Mouse (Mus musculus) intestine, embryonic 15.5 days (tissue): ENCODE data around the gene Chchd3. TPM values are rescaled to one million over a fixed set of nuclear protein-coding genes. Genes with fewer than 3 reads are reported as not detected.

Experiments used
- ATAC-seq: fragments of 200-750 bp; cut with Nextera tagmentation; 2 replicates; pipeline ENCODE4 v1.8.0; 2017; ENCODE audit warnings: moderate TSS enrichment, moderate library complexity
- H3K27ac ChIP-seq: fragments of 300-500 bp; sonication (generic); 2 replicates; pipeline ENCODE4 v1.5.1; 2015; ENCODE audit warnings: mild to moderate bottlenecking, inconsistent platforms
- H3K27me3 ChIP-seq: fragments of 300-500 bp; sonication (generic); replicated peaks from 2 replicates; pipeline ENCODE4 v1.6.1; 2015; ENCODE audit warnings: inconsistent platforms
- H3K36me3 ChIP-seq: fragments of 300-500 bp; sonication (generic); 2 replicates; pipeline ENCODE4 v1.6.1; 2015; ENCODE audit warnings: inconsistent platforms
- H3K4me1 ChIP-seq: fragments of 300-500 bp; sonication (generic); replicated peaks from 2 replicates; pipeline ENCODE4 v1.6.1; 2015; ENCODE audit warnings: inconsistent platforms
- H3K4me2 ChIP-seq: fragments of 300-500 bp; sonication (generic); replicated peaks from 2 replicates; pipeline ENCODE4 v1.6.1; 2015; ENCODE audit warnings: mild to moderate bottlenecking, inconsistent platforms
- H3K4me3 ChIP-seq: fragments of 300-500 bp; sonication (generic); replicated peaks from 2 replicates; pipeline ENCODE4 v1.5.1; 2015; ENCODE audit warnings: inconsistent platforms
- H3K9ac ChIP-seq: fragments of 300-500 bp; sonication (generic); 2 replicates; pipeline ENCODE4 v1.6.1; 2015; ENCODE audit warnings: inconsistent platforms
- H3K9me3 ChIP-seq: fragments of 300-500 bp; sonication (generic); 2 replicates; pipeline ENCODE4 v1.6.1; 2016; ENCODE audit warnings: inconsistent platforms
- WGBS: fragments of 180-500 bp; shearing (Covaris S2); methylation state at CpG from one replicate; pipeline ENCODE4 v1.1.7; 2015; 5-methylcytosine and 5-hydroxymethylcytosine counted together
- polyA plus RNA-seq: library from polyadenylated mRNA; unstranded; fragments of >200 nt; fragmentation: Nextera tagmentation; extraction: Ambion mirVana; gene quantifications from 2 replicates; pipeline ENCODE4 v1.2.1, GENCODE M21; 2015

Chchd3 gene
- polyA plus RNA-seq, 1 experiment from 2014 or later: 150 TPM

DNA sequence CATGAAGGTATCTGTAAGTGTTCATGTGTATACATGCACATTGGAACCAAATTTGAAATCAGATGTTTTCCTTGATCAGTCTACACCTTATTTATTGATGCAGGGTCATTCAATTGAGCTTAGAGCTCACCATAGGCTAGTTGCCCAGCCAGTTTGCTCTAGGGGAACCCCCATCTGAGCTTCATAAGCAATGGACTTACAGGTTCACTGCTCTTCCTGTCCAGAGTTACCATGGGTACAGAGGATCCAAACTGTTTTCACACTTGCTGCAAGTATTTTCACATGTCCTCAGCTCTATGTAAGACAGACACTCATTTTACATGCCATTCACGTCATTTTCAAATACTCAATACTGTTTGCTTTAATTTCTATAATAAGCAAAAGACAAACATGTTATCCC is 66.2 kb downstream of the Chchd3 start:
- Histone ChIP-seq H3K36me3 (no peaks in the 10 kb centered on the region), H3K4me2 (no peak overlapping the region), H3K4me3 (no peak overlapping the region), H3K9ac (no peak overlapping the region), H3K27me3 (no peaks in the 10 kb centered on the region), H3K9me3 (no peaks in the 10 kb centered on the region), H3K4me1 (no peaks in the 10 kb centered on the region), H3K27ac (no peak overlapping the region)
- no peak for ATAC-seq
- 94% methylated on average over 1 of the region's 1 CpGs for WGBS

- H3K4me2 ChIP-seq: no peak overlapping the region
- no peak for ATAC-seq
- H3K4me1 ChIP-seq: no peaks in the 10 kb centered on the region
- no peaks in the 10 kb centered on the region for H3K27me3 ChIP-seq
- H3K27ac ChIP-seq: no peak overlapping the region
- no peaks in the 10 kb centered on the region for H3K36me3 ChIP-seq
- H3K9me3 ChIP-seq: no peaks in the 10 kb centered on the region
- 50% methylated on average over 12 of the region's 12 CpGs for WGBS
- H3K9ac ChIP-seq: no peak overlapping the region
- H3K4me3 ChIP-seq: no peak overlapping the region
Observed at GRCm38 (mm10) chr6:32990061-32990633, 69.9 kb downstream of the Chchd3 start.

DNA sequence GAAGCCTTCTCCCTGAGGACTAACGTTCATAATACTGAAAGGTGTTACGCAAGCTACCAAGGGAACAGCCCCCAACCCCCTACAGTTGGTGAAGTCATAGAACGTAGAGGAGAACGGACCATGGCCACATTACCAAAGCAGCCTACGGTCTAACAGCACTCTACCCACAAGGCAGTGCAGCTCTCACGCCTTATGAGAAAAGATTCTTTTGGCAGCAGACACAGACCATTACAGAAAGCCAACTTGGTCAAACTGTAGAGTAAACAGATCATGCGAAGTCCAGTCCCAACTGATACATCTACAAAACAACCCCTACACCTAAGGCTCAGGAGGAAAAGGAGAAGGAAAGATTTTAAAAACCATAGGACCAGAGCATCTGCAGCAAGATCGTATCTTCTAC is 71.5 kb downstream of the Chchd3 start:
- Histone ChIP-seq H3K4me3 (no peak overlapping the region), H3K9me3 (no peaks in the 10 kb centered on the region), H3K4me2 (no peak overlapping the region), H3K27ac (no peak overlapping the region), H3K9ac (no peak overlapping the region), H3K27me3 (no peaks in the 10 kb centered on the region), H3K4me1 (no peaks in the 10 kb centered on the region), H3K36me3 (no peaks in the 10 kb centered on the region)
- ATAC-seq: no peak
- WGBS: 89% methylated on average over 8 of the region's 8 CpGs

- ATAC-seq: no peak
- Histone ChIP-seq H3K9me3 (no peaks in the 10 kb centered on the region), H3K36me3 (no peaks in the 10 kb centered on the region), H3K4me3 (no peak overlapping the region), H3K4me2 (no peak overlapping the region), H3K4me1 (no peaks in the 10 kb centered on the region), H3K27me3 (no peaks in the 10 kb centered on the region), H3K27ac (no peak overlapping the region), H3K9ac (no peak overlapping the region)
- 74% methylated on average over 5 of the region's 5 CpGs for WGBS
Observed at GRCm38 (mm10) chr6:32983876-32984275, 76.2 kb downstream of the Chchd3 start.

DNA sequence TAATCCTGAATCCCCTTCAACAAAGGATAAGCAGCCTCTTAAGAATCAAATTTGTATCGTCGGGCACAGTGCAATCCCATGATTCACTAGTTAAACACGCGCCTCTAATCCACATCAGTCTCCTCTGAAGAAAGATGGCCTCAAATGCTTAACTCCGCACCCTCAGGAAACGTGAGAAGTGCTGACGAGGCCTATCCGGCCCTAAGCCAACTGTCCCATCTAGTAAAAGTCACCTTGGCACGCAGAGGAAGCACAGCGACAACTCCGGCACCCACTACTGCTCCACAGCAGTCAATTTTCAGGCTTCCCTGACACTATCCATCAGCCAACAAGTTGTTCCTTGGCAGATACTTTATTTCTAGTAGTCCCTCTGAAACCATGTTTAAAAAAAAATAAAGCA is 78.8 kb downstream of the Chchd3 start:
- H3K4me3 ChIP-seq: no peak overlapping the region
- no peak overlapping the region for H3K9ac ChIP-seq
- no peaks in the 10 kb centered on the region for H3K9me3 ChIP-seq
- no peaks in the 10 kb centered on the region for H3K4me1 ChIP-seq
- no peaks in the 10 kb centered on the region for H3K36me3 ChIP-seq
- H3K4me2 ChIP-seq: no peak overlapping the region
- 85% methylated on average over 11 of the region's 11 CpGs for WGBS
- no peaks in the 10 kb centered on the region for H3K27me3 ChIP-seq
- no peak for ATAC-seq
- H3K27ac ChIP-seq: no peak overlapping the region

- Histone ChIP-seq H3K9me3 (no peaks in the 10 kb centered on the region), H3K36me3 (no peaks in the 10 kb centered on the region), H3K4me3 (no peak overlapping the region), H3K4me1 (no peaks in the 10 kb centered on the region), H3K27me3 (no peaks in the 10 kb centered on the region), H3K4me2 (no peak overlapping the region), H3K27ac (no peak overlapping the region), H3K9ac (no peak overlapping the region)
- no peak for ATAC-seq
- 86% methylated on average over 3 of the region's 3 CpGs for WGBS
Observed at GRCm38 (mm10) chr6:32978811-32979210, 81.2 kb downstream of the Chchd3 start.

DNA sequence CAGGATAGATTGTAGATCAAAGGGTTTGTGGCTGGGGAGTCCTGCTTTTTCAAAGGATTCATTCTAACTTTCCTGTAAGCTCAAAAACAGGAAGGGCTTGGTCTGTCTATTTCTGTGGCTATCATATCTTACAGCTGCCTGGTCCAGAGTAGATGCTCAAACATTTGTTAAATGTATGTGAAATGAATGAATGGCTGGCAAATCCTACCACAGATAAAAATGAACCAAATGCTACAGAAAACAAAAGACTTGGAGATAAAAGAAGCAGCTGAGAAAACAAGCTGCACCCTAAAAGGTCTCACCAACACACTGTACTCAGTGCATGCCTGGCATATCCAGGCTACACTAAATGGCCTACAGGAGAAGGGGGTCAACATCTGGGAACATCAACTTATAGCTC is 88.1 kb downstream of the Chchd3 start:
- H3K4me3 ChIP-seq: no peak overlapping the region
- H3K4me1 ChIP-seq: no peaks in the 10 kb centered on the region
- no peak for ATAC-seq
- H3K27me3 ChIP-seq: no peaks in the 10 kb centered on the region
- no peaks in the 10 kb centered on the region for H3K36me3 ChIP-seq
- no peak overlapping the region for H3K27ac ChIP-seq
- no peak overlapping the region for H3K9ac ChIP-seq
- H3K4me2 ChIP-seq: no peak overlapping the region
- H3K9me3 ChIP-seq: no peaks in the 10 kb centered on the region

DNA sequence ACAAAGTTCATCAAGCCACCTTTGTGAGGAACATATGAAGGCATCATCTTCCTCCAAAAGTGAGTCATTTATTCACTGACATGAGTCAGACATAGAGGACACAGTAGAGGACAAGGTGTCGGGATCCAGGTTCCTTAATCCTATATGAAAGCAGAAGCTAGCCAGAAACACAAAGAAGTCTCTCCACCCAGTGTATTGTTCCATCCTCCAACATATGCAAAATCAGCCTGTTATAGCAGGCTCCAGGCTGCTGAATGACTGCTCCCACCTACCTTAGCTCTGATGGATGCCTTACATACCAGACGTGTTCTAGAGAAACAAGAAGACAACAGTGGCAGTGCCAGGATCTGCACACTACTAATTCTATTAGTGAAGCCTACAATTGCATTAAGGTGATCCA is 91.1 kb downstream of the Chchd3 start:
- H3K27ac ChIP-seq: no peak overlapping the region
- H3K27me3 ChIP-seq: no peaks in the 10 kb centered on the region
- WGBS: 77% methylated on average over 2 of the region's 2 CpGs
- no peak for ATAC-seq
- H3K9ac ChIP-seq: no peak overlapping the region
- no peaks in the 10 kb centered on the region for H3K4me1 ChIP-seq
- no peaks in the 10 kb centered on the region for H3K36me3 ChIP-seq
- H3K4me2 ChIP-seq: no peak overlapping the region
- H3K9me3 ChIP-seq: no peaks in the 10 kb centered on the region
- no peak overlapping the region for H3K4me3 ChIP-seq

GRCm38 (mm10) chr6:32962048-32962447 is 98.0 kb downstream of the Chchd3 start:
- no peak overlapping the region for H3K4me2 ChIP-seq
- no peaks in the 10 kb centered on the region for H3K27me3 ChIP-seq
- H3K9me3 ChIP-seq: no peaks in the 10 kb centered on the region
- H3K9ac ChIP-seq: no peak overlapping the region
- H3K4me3 ChIP-seq: no peak overlapping the region
- WGBS: 64% methylated on average over 3 of the region's 3 CpGs
- no peak overlapping the region for H3K27ac ChIP-seq
- no peak for ATAC-seq
- H3K36me3 ChIP-seq: no peaks in the 10 kb centered on the region
- H3K4me1 ChIP-seq: no peaks in the 10 kb centered on the region

GRCm38 (mm10) chr6:32961477-32961876 is 98.6 kb downstream of the Chchd3 start:
- Histone ChIP-seq H3K27me3 (no peaks in the 10 kb centered on the region), H3K36me3 (no peaks in the 10 kb centered on the region), H3K4me1 (no peaks in the 10 kb centered on the region), H3K27ac (no peak overlapping the region), H3K9me3 (no peaks in the 10 kb centered on the region), H3K4me2 (no peak overlapping the region), H3K4me3 (no peak overlapping the region), H3K9ac (no peak overlapping the region)
- WGBS: 90% methylated on average over 3 of the region's 3 CpGs
- ATAC-seq: no peak

GRCm38 (mm10) chr6:32959816-32960550 is 100.1 kb downstream of the Chchd3 start:
- no peaks in the 10 kb centered on the region for H3K36me3 ChIP-seq
- no peak overlapping the region for H3K27ac ChIP-seq
- WGBS: 67% methylated on average over 5 of the region's 5 CpGs
- H3K4me1 ChIP-seq: no peaks in the 10 kb centered on the region
- H3K9me3 ChIP-seq: no peaks in the 10 kb centered on the region
- H3K4me2 ChIP-seq: no peak overlapping the region
- no peak overlapping the region for H3K4me3 ChIP-seq
- H3K27me3 ChIP-seq: no peaks in the 10 kb centered on the region
- no peak for ATAC-seq
- no peak overlapping the region for H3K9ac ChIP-seq

GRCm38 (mm10) chr6:32955481-32955880 is 104.6 kb downstream of the Chchd3 start:
- Histone ChIP-seq H3K27me3 (no peaks in the 10 kb centered on the region), H3K36me3 (no peaks in the 10 kb centered on the region), H3K9me3 (no peaks in the 10 kb centered on the region), H3K27ac (no peak overlapping the region), H3K4me3 (no peak overlapping the region), H3K4me1 (no peaks in the 10 kb centered on the region), H3K9ac (no peak overlapping the region), H3K4me2 (no peak overlapping the region)
- ATAC-seq: no peak
- 86% methylated on average over 3 of the region's 3 CpGs for WGBS

DNA sequence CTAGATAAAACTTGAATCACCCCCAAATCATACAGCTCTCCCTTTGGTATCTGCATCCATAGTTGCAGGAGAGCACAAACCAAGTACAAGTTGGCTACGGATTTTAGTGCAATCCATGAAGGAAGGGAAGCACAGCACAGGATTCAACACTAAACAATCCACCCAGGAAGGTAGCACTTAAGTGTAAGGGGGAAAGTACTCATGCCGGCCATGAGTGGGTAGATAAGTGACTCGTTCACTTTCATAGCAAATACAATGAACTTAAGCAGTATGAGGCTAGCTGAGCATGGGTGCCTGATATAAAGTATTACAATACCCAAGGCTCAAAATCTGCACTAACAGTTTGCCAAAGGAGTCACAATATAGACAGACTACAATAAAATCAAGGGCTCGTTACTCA is 109.1 kb downstream of the Chchd3 start:
- Histone ChIP-seq H3K36me3 (no peaks in the 10 kb centered on the region), H3K4me1 (no peaks in the 10 kb centered on the region), H3K27ac (no peak overlapping the region), H3K4me2 (no peak overlapping the region), H3K4me3 (no peak overlapping the region), H3K9ac (no peak overlapping the region), H3K27me3 (no peaks in the 10 kb centered on the region), H3K9me3 (no peaks in the 10 kb centered on the region)
- WGBS: 82% methylated on average over 4 of the region's 4 CpGs
- no peak for ATAC-seq
